26 mouse cellular contexts compared by ENCODE assay signal in genomic region chr8:111815078-111815477, GRCm38 (mm10).
"Had no signal": no experiment of that assay in that cellular context is flagged by ENCODE, and none has a peak within 500 bp of the region (broad histone marks: within the 10 kb centered on the region; RNA-seq: fewer than 3 reads in every experiment).

No protein-coding gene starts in this region.

- H3K4me1 ChIP-seq: hindbrain, embryonic 10.5 days; kidney, embryonic 15.5 days; limb, embryonic 12.5 days; liver, embryonic 15.5 days had no signal

- H3K4me2 ChIP-seq: heart, embryonic 12.5 days; hindbrain, embryonic 13.5 days; hindbrain, embryonic 15.5 days; kidney, embryonic 15.5 days; limb, embryonic 12.5 days; liver, embryonic 11.5 days; liver, embryonic 13.5 days; liver, embryonic 15.5 days had no signal

- H3K4me3 ChIP-seq: heart, adult 2 months; heart, embryonic 12.5 days; hindbrain, embryonic 10.5 days; hindbrain, embryonic 13.5 days; hindbrain, embryonic 15.5 days; kidney, embryonic 15.5 days; left cerebral cortex, adult 2 months; limb, embryonic 10.5 days; limb, embryonic 12.5 days; liver, embryonic 13.5 days; liver, embryonic 15.5 days had no signal

- H3K27me3 ChIP-seq: heart, embryonic 12.5 days; hindbrain, embryonic 13.5 days; hindbrain, embryonic 15.5 days; kidney, embryonic 15.5 days; limb, embryonic 12.5 days; liver, embryonic 13.5 days; liver, embryonic 15.5 days had no signal

- ATAC-seq: hindbrain, postnatal 0 days; intestine, embryonic 16.5 days had no signal

- H3K27ac ChIP-seq: heart, adult 2 months; hindbrain, embryonic 10.5 days; hindbrain, embryonic 13.5 days; hindbrain, embryonic 15.5 days; hindbrain, postnatal 0 days; kidney, embryonic 15.5 days; kidney, postnatal 0 days; left cerebral cortex, adult 2 months; limb, embryonic 10.5 days; limb, embryonic 12.5 days; liver, embryonic 13.5 days; liver, embryonic 15.5 days had no signal

- DNase-seq: gastrocnemius, postnatal 14 days; gastrocnemius, postnatal 36 days; heart, adult 11 months; heart, adult 2 months; heart, postnatal 10 days; heart, postnatal 4 days; kidney, adult 11 months; kidney, adult 2 months; kidney, adult 9 months; kidney, postnatal 14 days; kidney, postnatal 36 days; liver; liver, embryonic 13.5 days had no signal

- H3K9ac ChIP-seq: heart, embryonic 12.5 days; hindbrain, embryonic 13.5 days; hindbrain, embryonic 15.5 days; kidney, embryonic 15.5 days; limb, embryonic 12.5 days; liver, embryonic 13.5 days; liver, embryonic 15.5 days had no signal

- H3K9me3 ChIP-seq: heart, embryonic 12.5 days; hindbrain, embryonic 10.5 days; hindbrain, embryonic 13.5 days; hindbrain, embryonic 15.5 days; kidney, embryonic 15.5 days; limb, embryonic 10.5 days; limb, embryonic 12.5 days; liver, embryonic 13.5 days; liver, embryonic 15.5 days had no signal
